Mouse (Mus musculus): Measurements from ENCODE around the gene AC131692.1. TPM values are rescaled to one million over a fixed set of nuclear protein-coding genes. Genes with fewer than 3 reads are reported as not detected.

Gene AC131692.1
- total RNA-seq, 2 experiments from 2014 or later = not detected

DNA sequence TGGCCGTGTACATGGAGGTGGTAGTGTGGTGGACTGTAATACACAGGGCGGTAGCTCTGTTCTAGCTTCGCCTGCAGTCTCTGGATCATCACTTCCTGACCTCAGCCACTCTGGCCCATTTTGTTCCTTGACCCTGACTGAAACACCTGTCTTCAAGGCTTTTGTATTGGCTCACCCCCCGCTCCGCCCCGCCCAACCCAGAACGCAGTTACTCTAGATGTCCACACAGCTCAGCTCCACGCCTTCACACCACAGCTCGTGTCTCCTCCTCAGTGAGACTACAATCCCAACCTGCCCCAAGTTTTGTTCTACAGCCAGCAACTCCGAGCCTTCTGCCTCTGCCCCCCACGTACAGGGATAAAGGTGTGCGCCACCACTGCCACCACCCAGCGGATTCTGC, 5.4 kb upstream of the AC131692.1 start:
- H3K27ac ChIP-seq = no peak overlapping the region
- DNase-seq (ENCODE audit: extremely low spot score in 1 of 2, low spot score in 2 of 2) = no peak
- intact Hi-C loops (cut with DNase I) = loop anchor here (10.0 kb wide), 1 partner anchor 246 kb away; the partner anchor contains the start of gene Men1
- TF ChIP-seq CTCF (IDR thresholded peaks at IDR 0.05) = no peak
- H3K4me3 ChIP-seq = no peak overlapping the region

- TF ChIP-seq CTCF (IDR thresholded peaks at IDR 0.05) = no peak
- no peak overlapping the region for H3K4me3 ChIP-seq
- intact Hi-C loops (cut with DNase I) = no loop called here
- no peak for DNase-seq (ENCODE audit: extremely low spot score in 1 of 2, low spot score in 2 of 2)
- no peak overlapping the region for H3K27ac ChIP-seq
Measured at GRCm38 (mm10) chr19:6097847-6098246, 3.6 kb downstream of the AC131692.1 start.

- intact Hi-C loops (cut with DNase I) = no loop called here
- no peak overlapping the region for H3K4me3 ChIP-seq
- no peak for DNase-seq (ENCODE audit: extremely low spot score in 1 of 2, low spot score in 2 of 2)
- TF ChIP-seq CTCF (IDR thresholded peaks at IDR 0.05) = no peak
- H3K27ac ChIP-seq = no peak overlapping the region
Measured at GRCm38 (mm10) chr19:6101186-6101585, 7.0 kb downstream of the AC131692.1 start.

GRCm38 (mm10) chr19:6102169-6102853, 8.1 kb downstream of the AC131692.1 start:
- no peak for DNase-seq (ENCODE audit: extremely low spot score in 1 of 2, low spot score in 2 of 2)
- no peak overlapping the region for H3K27ac ChIP-seq
- intact Hi-C loops (cut with DNase I) = no loop called here
- no peak for TF ChIP-seq CTCF (IDR thresholded peaks at IDR 0.05)
- H3K4me3 ChIP-seq = no peak overlapping the region

DNA sequence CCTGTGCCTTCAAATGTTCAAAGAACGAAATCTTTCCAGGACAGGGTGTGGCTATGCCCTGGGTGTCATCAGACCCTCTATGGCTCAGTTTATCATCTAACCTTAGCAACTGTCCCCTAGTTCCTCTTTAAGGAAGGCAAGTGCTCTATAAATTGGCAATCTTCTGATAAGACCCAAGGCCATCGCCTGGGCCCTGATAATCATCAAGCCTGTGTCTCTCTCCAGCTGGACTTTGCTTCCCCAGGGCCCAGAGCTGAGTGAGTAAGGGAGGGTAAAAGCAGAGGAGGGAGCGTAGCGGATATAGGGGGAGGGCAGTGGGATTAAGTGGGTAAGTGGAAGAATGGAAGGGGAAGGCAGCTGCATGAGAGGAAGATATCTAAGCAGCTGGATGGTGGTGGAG, 10.3 kb downstream of the AC131692.1 start:
- no peak overlapping the region for H3K4me3 ChIP-seq
- TF ChIP-seq CTCF (IDR thresholded peaks at IDR 0.05) = no peak
- no peak for DNase-seq (ENCODE audit: extremely low spot score in 1 of 2, low spot score in 2 of 2)
- no peak overlapping the region for H3K27ac ChIP-seq
- intact Hi-C loops (cut with DNase I) = no loop called here

DNA sequence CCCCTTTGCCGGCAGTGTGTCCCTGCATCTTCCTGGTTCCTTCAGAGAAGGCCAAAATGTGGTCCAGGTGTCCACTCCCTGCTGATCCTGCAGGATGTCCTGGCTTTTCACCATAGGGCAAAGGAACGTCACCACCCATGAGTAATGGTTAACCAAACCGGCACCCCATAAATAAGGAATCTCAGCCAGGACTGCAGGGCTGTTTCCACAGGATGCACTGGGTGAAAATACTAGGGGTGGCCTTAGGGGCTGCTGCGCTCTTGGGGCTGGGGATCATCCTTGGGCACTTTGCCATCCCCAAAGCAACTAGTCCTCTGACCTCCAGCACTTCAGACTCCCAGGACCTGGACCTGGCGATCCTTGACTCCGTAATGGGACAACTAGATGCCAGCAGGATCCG, 11.4 kb downstream of the AC131692.1 start, which contains the start of gene Naaladl1:
Gene Naaladl1 (plus strand): TSS at position 197 of the 400 bp plus-strand sequence.
- TF ChIP-seq CTCF (IDR thresholded peaks at IDR 0.05) = no peak
- H3K27ac ChIP-seq = no peak within 1 kb of the TSS
- no peak for DNase-seq (ENCODE audit: extremely low spot score in 1 of 2, low spot score in 2 of 2)
- intact Hi-C loops (cut with DNase I) = loop anchor here (5.0 kb wide), 1 partner anchor 212 kb away; no protein-coding TSS in a partner anchor
- no peak within 1 kb of the TSS for H3K4me3 ChIP-seq

GRCm38 (mm10) chr19:6113116-6113515, 18.9 kb downstream of the AC131692.1 start:
- H3K4me3 ChIP-seq = no peak overlapping the region
- intact Hi-C loops (cut with DNase I) = no loop called here
- no peak for DNase-seq (ENCODE audit: extremely low spot score in 1 of 2, low spot score in 2 of 2)
- TF ChIP-seq CTCF (IDR thresholded peaks at IDR 0.05) = no peak
- no peak overlapping the region for H3K27ac ChIP-seq

DNA sequence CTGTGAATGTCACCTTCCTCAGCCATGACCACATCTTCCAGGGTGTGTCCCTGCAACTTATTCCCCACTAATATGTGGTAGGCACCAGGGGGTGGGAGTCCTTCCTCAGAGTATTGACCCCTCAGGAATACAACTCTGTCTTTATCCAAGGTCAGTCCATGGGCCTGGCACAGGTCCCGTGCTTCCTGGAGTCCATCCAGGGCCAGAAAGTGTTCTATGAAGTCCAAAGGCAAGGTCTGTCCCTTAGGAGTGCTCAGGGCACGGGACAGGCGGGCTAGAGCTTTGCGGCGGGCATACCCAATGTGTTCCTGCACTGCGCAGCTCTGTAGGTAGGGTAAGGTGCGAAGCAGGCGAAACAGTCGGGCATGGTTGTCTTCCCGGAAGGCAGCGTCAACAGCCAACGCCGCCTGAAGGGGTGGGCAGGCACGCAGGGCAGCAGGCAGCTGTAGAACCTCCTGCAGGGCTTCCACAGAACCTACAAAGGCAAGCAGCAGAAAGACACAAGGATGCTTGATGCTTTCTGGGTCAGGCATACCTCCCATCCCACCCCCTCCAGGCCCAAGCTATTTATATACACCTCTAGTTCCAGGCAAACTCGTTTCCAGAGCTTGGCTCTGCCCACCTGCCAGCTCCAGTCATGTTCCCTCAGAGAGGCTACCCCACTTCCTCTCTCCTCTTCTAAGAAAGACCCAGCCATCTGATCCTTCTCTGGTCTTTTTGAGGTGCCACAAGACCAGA, 22.1 kb downstream of the AC131692.1 start:
- Histone ChIP-seq H3K4me3 (no peak overlapping the region), H3K27ac (peak overlapping the region; percentile 7; the same call in 1 of the 2 replicates)
- DNase-seq (ENCODE audit: extremely low spot score in 1 of 2, low spot score in 2 of 2) = peak in 1 of 2 experiments; percentile 29
- TF ChIP-seq CTCF (IDR thresholded peaks at IDR 0.05) = no peak
- intact Hi-C loops (cut with DNase I) = loop anchor here (5.0 kb wide), 1 partner anchor 34 kb away; the partner anchor contains the start of genes Cdca5, Gm28374, Tmem262 and Zfpl1

DNA sequence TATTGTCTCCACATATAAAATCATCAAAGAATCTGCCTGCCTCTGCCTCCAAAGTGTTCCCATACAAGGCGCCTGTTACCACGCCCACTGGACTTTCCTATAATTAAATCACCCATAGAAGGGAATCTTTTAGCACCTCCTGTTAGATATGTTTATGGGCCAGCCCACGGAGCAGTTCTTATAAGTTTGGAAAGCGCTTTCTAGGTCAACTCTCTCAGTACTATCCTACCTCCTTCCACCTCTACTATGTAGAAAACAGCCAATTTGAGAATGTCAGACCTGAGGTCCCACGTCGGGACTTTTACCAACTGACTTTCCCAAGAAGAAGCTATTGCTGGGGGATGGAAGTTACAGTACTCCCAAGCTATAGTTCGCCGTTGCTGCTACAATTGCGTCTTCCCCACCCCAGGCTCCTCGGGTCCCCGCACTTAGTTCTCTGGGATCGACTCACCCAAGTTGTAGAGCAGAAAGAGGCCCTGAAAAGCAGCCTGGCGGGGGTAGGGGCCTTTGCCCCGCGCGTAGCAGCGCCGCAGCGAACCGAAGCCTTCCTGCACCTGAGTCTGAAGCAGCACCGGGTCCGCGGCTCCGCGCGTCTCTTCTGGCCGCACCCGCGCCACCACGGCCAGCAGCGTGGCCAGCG, 23.2 kb downstream of the AC131692.1 start:
- intact Hi-C loops (cut with DNase I) = loop anchor here (5.0 kb wide), 1 partner anchor 35 kb away; the partner anchor contains the start of genes Cdca5, Gm28374, Tmem262 and Zfpl1
- DNase-seq (ENCODE audit: extremely low spot score in 1 of 2, low spot score in 2 of 2) = no peak

GRCm38 (mm10) chr19:6117986-6118676, 23.9 kb downstream of the AC131692.1 start, which contains the start of gene Sac3d1:
Sac3d1 (minus strand) TSS chr19:6118650.
- no peak; the same call in none of the 2 replicates for TF ChIP-seq CTCF (IDR thresholded peaks at IDR 0.05)
- peak; percentile 85 to 87 for DNase-seq (ENCODE audit: extremely low spot score in 1 of 2, low spot score in 2 of 2)
- Histone ChIP-seq H3K4me3 (peak within 1 kb of the TSS; percentile 78), H3K27ac (peak within 1 kb of the TSS; percentile 93)
- intact Hi-C loops (cut with DNase I) = loop anchor here (1.0 to 5.0 kb wide), 2 partner anchors 9 to 36 kb away; partner anchors contain the start of genes Cdca5, Gm28374, Tmem262 and Zfpl1

More for the DNA sequence above, 23.2 kb downstream of the AC131692.1 start:
- Histone ChIP-seq H3K4me3 (peak overlapping the region; percentile 78), H3K27ac (peak overlapping the region; percentile 93)
- no peak for TF ChIP-seq CTCF (IDR thresholded peaks at IDR 0.05)

DNA sequence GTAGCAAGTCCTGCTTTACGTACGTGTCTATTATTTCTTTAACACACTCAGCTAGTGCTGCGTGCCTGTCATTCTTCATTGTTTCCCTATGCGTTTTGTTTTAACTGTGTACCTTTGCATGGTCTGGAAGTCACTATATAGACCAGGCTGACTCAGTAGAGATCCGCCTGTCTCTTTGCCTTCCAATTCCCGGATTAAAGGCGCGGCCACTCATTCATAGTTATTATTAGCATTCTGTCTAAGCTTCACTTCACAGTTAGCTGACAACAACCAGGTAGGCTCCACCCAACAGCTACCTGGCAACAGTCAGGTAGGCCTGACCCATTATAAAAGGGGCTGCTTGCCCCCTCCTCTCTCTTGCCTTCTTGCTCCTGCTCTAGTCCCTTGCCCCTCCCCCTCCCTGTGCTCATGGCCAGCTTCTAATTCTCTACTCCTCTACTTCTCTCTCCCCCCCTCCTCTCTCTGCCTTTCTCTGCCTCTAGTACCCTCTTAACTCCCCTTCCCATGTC, 24.5 kb downstream of the AC131692.1 start:
- TF ChIP-seq CTCF (IDR thresholded peaks at IDR 0.05) = no peak
- intact Hi-C loops (cut with DNase I) = loop anchor here (1.0 to 5.0 kb wide), 2 partner anchors 9 to 36 kb away; partner anchors contain the start of genes Cdca5, Gm28374, Tmem262 and Zfpl1
- Histone ChIP-seq H3K4me3 (peak overlapping the region; percentile 78), H3K27ac (peak overlapping the region; percentile 93)
- DNase-seq (ENCODE audit: extremely low spot score in 1 of 2, low spot score in 2 of 2) = no peak
